Mouse (Mus musculus): Measurements from ENCODE around the gene Tmem184b. TPM values are rescaled to one million over a fixed set of nuclear protein-coding genes. Genes with fewer than 3 reads are reported as not detected.

Tmem184b gene
- polyA plus RNA-seq, 1 experiment from 2014 or later: 39.9 TPM

DNA sequence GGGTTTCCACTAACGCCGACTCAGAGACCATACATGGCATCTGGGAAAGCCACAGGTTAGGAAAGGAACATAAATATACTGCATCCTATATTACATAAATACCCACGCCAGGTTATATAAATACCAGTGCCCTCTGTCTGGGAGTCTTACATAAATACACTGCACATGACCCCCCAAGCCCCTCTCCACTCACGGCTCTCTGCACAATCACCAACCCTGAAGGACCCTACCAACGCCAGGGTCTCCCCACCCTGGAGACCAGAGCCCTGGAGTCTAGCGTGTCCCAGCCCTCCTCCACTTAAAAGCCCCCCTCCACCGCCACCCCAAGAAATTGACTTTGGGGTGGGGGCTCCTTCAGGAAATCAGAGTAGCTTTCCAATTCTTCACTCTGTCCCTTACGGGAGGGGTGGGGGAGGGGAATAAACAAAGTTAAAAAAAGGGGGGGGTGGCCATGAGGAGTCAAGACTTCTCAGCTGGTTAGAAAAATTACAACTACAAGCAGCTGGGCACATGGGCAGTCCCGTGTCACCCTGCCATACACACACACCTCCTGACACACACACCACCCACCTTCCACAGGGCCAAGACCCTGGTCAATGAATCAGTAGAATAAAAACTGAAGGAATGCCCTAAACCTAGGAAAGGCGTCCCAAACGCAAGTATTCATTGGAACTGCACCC is 37.4 kb upstream of the Tmem184b start:
- Histone ChIP-seq H3K9me3 (ENCODE audit: control insufficient read depth, low read length) (no peaks in the 10 kb centered on the region), H3K9ac (peak overlapping the region; percentile 100), H3K36me3 (replicated peaks; ENCODE audit: control insufficient read depth, insufficient read depth) (peaks cover 29% of the 10 kb centered on the region), H3K4me3 (replicated peaks; ENCODE audit: low read length) (peak overlapping the region; percentile 81), H3K4me2 (replicated peaks) (peak overlapping the region; percentile 84), H3K27ac (peak overlapping the region; percentile 98), H3K4me1 (replicated peaks; ENCODE audit: control insufficient read depth, insufficient read depth, low read length) (peaks cover 53% of the 10 kb centered on the region), H3K27me3 (ENCODE audit: control insufficient read depth, insufficient read depth, low read length) (no peaks in the 10 kb centered on the region)
- 18% methylated on average over 11 of the region's 11 CpGs for WGBS
- DNase-seq (ENCODE audit: low spot score): no peak
- ATAC-seq (ENCODE audit: low FRiP score): no peak

DNA sequence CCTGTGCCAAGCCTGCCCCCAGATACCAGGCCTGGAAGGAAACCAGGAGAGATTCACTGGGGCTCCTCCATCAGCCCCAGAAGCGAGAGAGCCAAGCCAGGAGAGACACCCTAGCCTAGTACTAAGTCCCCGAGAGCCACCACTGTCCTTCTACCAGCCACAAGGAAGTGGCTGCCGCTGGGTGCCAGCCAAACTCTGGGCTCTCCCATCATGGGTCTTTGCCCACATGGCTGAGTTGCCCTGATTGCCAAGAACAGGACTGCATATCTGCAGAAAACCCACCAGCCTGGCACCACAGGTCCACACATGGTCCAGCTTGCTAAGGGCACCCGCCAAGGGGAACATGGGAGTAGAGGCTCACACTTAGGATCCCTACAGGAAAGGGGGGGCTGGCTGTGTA is 36.9 kb upstream of the Tmem184b start:
- Histone ChIP-seq H3K4me3 (replicated peaks; ENCODE audit: low read length) (peak overlapping the region; percentile 81), H3K27ac (no peak overlapping the region), H3K4me2 (replicated peaks) (peak overlapping the region; percentile 84), H3K36me3 (replicated peaks; ENCODE audit: control insufficient read depth, insufficient read depth) (peaks cover 34% of the 10 kb centered on the region), H3K9me3 (ENCODE audit: control insufficient read depth, low read length) (no peaks in the 10 kb centered on the region), H3K4me1 (replicated peaks; ENCODE audit: control insufficient read depth, insufficient read depth, low read length) (peaks cover 59% of the 10 kb centered on the region), H3K9ac (peak overlapping the region; percentile 100), H3K27me3 (ENCODE audit: control insufficient read depth, insufficient read depth, low read length) (no peaks in the 10 kb centered on the region)
- DNase-seq (ENCODE audit: low spot score) (no peak), ATAC-seq (ENCODE audit: low FRiP score) (no peak)
- 56% methylated on average over 4 of the region's 4 CpGs for WGBS

DNA sequence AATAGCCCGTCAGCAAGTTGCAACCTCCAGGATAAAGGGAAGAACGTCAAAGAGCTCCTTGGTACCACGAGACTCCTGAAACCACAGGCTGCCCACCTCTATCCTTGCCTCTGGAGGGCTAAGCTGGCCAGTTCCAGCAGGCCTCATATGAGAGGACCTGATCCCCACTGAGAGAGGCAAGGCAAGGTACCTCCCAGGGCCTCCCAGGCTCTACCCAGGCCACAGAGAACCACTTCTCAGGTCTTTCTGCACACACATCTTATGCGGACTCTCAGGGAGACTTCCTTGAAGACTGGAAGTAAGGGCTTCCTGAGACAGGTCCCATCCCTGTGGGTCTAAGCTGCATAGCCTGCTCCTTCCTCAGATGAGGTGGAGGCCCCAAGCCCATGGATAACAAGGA is 36.0 kb upstream of the Tmem184b start:
- DNase-seq (ENCODE audit: low spot score) (no peak), ATAC-seq (ENCODE audit: low FRiP score) (no peak)
- WGBS: 83% methylated on average over 4 of the region's 4 CpGs
- peak overlapping the region; percentile 100 for H3K9ac ChIP-seq
- peaks cover 62% of the 10 kb centered on the region for H3K4me1 ChIP-seq (replicated peaks; ENCODE audit: control insufficient read depth, insufficient read depth, low read length)
- 0 out of 2 replicates have a peak overlapping the region, but pooled peaks have one; percentile 81 for H3K4me3 ChIP-seq (replicated peaks; ENCODE audit: low read length)
- peak overlapping the region; percentile 84 for H3K4me2 ChIP-seq (replicated peaks)
- no peaks in the 10 kb centered on the region for H3K9me3 ChIP-seq (ENCODE audit: control insufficient read depth, low read length)
- H3K27me3 ChIP-seq (ENCODE audit: control insufficient read depth, insufficient read depth, low read length): no peaks in the 10 kb centered on the region
- no peak overlapping the region for H3K27ac ChIP-seq
- peaks cover 43% of the 10 kb centered on the region for H3K36me3 ChIP-seq (replicated peaks; ENCODE audit: control insufficient read depth, insufficient read depth)

DNA sequence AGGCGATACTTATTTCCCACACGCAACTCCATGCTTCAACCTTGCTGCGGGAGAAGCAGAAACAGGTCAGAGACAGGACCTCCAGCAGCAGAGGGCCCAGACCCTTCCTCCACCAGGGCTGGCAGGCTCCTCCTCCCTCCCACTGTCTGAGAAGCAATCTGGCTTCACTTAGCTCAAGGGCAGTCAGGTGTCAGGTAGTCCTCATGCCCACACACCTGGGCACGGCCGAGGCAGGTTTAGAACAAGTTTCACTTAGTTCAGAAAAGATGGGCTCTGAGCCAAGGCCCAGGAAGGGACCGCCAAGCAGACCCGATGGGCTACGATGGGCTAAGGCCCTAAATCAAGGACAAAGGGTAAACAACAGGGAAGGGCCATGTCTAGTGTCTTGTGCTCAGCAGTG is 35.4 kb upstream of the Tmem184b start:
- Histone ChIP-seq H3K27ac (no peak overlapping the region), H3K4me3 (replicated peaks; ENCODE audit: low read length) (no peak overlapping the region), H3K4me2 (replicated peaks) (peak overlapping the region; percentile 84), H3K4me1 (replicated peaks; ENCODE audit: control insufficient read depth, insufficient read depth, low read length) (peaks cover 62% of the 10 kb centered on the region), H3K9ac (peak overlapping the region; percentile 100; the same call in 1 of the 2 replicates), H3K9me3 (ENCODE audit: control insufficient read depth, low read length) (no peaks in the 10 kb centered on the region), H3K36me3 (replicated peaks; ENCODE audit: control insufficient read depth, insufficient read depth) (peaks cover 48% of the 10 kb centered on the region), H3K27me3 (ENCODE audit: control insufficient read depth, insufficient read depth, low read length) (no peaks in the 10 kb centered on the region)
- 78% methylated on average over 8 of the region's 8 CpGs for WGBS
- DNase-seq (ENCODE audit: low spot score) (no peak), ATAC-seq (ENCODE audit: low FRiP score) (no peak)

DNA sequence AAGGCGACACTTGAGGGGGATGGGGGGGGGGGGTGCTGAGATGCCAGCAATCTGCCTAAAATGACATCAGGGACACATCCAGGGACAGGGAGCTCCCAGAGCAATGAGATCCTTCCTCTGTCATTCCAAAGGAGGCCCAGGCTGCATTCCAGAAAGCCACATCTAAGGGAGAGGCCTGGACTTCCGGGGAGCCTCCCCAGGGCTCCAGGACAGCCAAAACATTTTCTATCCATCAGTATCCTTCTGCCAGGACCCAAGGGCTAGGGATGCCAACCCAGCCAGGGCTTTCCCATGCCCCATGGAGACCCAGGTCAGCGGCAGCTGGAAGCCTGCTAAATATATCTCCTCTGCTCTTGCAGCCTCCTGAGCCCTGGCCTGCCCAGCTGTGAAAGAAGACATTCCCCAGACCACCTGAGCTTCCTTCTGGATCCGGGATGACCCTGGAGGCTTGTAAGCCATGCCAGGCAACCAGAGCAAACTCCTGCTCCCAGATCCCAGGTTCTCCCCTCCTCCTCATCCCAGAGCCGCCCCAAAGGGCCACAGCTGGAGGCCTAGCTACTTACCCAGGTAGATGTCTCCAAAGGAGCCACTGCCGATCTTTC is 34.9 kb upstream of the Tmem184b start:
- H3K27me3 ChIP-seq (ENCODE audit: control insufficient read depth, insufficient read depth, low read length): no peaks in the 10 kb centered on the region
- no peak overlapping the region for H3K27ac ChIP-seq
- peaks cover 53% of the 10 kb centered on the region for H3K36me3 ChIP-seq (replicated peaks; ENCODE audit: control insufficient read depth, insufficient read depth)
- ATAC-seq (ENCODE audit: low FRiP score) (no peak), DNase-seq (ENCODE audit: low spot score) (no peak)
- 0 out of 2 replicates have a peak overlapping the region, but pooled peaks have one; percentile 84 for H3K4me2 ChIP-seq (replicated peaks)
- no peaks in the 10 kb centered on the region for H3K9me3 ChIP-seq (ENCODE audit: control insufficient read depth, low read length)
- peaks cover 62% of the 10 kb centered on the region for H3K4me1 ChIP-seq (replicated peaks; ENCODE audit: control insufficient read depth, insufficient read depth, low read length)
- 83% methylated on average over 6 of the region's 6 CpGs for WGBS
- no peak overlapping the region for H3K9ac ChIP-seq
- H3K4me3 ChIP-seq (replicated peaks; ENCODE audit: low read length): no peak overlapping the region

DNA sequence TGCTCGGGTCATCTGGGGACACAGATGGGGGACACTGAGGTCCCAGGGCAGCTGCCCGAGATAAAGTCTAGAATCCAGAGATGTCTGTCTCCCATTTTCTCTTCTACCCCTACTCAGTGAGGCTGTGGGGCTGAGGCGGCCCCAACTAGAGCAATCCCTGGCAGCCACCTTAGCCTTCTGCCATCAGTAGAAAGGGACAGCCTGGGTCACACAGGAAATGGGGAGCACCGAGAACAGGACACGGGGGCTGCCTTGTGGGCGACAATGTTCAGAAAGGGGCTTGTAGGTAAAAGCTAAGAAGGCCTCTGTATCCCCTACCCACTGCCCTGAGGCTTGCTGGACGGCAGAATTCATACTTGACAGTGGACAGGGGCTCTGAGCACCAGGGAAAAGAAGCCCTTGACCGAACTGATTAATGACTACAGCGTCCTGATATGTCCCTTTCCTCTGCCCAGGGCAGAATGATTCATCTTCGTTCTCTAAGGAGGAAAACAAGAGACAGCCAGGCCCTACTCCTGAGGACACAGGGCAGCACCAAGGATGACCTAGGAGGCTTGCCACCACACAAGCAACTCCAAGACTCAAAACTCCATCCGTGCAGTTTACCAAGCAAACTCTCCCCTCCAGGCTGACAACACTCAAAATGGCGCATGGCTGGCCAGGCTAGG is 34.3 kb upstream of the Tmem184b start:
- Histone ChIP-seq H3K4me2 (replicated peaks) (no peak overlapping the region), H3K27me3 (ENCODE audit: control insufficient read depth, insufficient read depth, low read length) (no peaks in the 10 kb centered on the region), H3K27ac (no peak overlapping the region), H3K9me3 (ENCODE audit: control insufficient read depth, low read length) (no peaks in the 10 kb centered on the region), H3K36me3 (replicated peaks; ENCODE audit: control insufficient read depth, insufficient read depth) (peaks cover 58% of the 10 kb centered on the region), H3K4me3 (replicated peaks; ENCODE audit: low read length) (no peak overlapping the region), H3K4me1 (replicated peaks; ENCODE audit: control insufficient read depth, insufficient read depth, low read length) (peaks cover 57% of the 10 kb centered on the region), H3K9ac (no peak overlapping the region)
- 88% methylated on average over 12 of the region's 12 CpGs for WGBS
- no peak for DNase-seq (ENCODE audit: low spot score)
- ATAC-seq (ENCODE audit: low FRiP score): no peak

DNA sequence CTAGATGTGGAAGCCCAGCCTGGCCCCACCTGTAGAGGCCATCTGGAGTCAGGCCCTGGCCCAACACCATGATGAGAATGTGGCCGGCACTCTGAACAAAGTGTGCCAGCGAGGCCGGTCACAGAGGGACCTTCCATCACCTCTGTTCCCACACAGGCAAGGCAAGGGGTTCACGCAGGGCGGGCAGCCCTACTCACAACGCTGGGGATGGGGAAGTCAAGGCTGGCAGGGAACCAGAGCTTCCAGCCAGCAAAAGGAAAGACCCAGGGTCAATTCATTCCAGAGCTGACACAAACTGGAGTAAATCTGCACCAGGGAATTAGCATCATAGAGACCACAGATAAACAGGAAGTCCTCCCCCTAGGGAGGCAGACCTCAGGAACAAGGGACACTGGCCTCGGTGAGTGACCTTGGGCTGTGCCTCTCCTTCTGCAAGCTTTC is 33.1 kb upstream of the Tmem184b start:
- ATAC-seq (ENCODE audit: low FRiP score): no peak
- no peak overlapping the region for H3K4me3 ChIP-seq (replicated peaks; ENCODE audit: low read length)
- H3K9me3 ChIP-seq (ENCODE audit: control insufficient read depth, low read length): no peaks in the 10 kb centered on the region
- no peaks in the 10 kb centered on the region for H3K27me3 ChIP-seq (ENCODE audit: control insufficient read depth, insufficient read depth, low read length)
- no peak overlapping the region for H3K4me2 ChIP-seq (replicated peaks)
- peaks cover 70% of the 10 kb centered on the region for H3K36me3 ChIP-seq (replicated peaks; ENCODE audit: control insufficient read depth, insufficient read depth)
- 0 out of 2 replicates have a peak overlapping the region, but pooled peaks have one; percentile 33 for H3K9ac ChIP-seq
- no peak for DNase-seq (ENCODE audit: low spot score)
- no peak overlapping the region for H3K27ac ChIP-seq
- peaks cover 52% of the 10 kb centered on the region for H3K4me1 ChIP-seq (replicated peaks; ENCODE audit: control insufficient read depth, insufficient read depth, low read length)
- WGBS: 48% methylated on average over 7 of the region's 7 CpGs

DNA sequence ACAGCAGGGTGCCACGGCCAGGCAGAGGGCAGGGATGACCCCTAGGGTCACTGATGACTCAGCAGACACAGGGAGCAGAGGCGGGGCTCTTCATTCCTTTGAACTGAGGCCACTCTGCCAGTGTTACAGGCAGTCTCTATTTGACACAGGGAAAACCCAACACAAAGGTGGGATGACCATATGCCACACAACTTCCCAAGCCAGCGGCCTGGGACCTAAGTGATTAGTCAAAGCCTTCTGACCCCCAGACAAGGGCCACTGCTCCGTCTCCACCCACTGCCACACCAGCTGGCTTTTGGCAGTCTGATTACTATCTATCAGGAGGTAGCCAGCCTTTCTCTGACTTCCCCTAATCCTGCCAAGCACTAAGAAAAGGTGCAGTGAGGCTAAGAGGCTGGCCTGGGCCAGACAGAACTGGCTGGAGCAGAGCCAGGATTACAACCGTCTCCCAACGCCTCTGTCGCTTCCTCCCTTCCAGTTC is 31.9 kb upstream of the Tmem184b start:
- H3K9me3 ChIP-seq (ENCODE audit: control insufficient read depth, low read length): no peaks in the 10 kb centered on the region
- H3K27me3 ChIP-seq (ENCODE audit: control insufficient read depth, insufficient read depth, low read length): no peaks in the 10 kb centered on the region
- no peak overlapping the region for H3K4me3 ChIP-seq (replicated peaks; ENCODE audit: low read length)
- ATAC-seq (ENCODE audit: low FRiP score) (no peak), DNase-seq (ENCODE audit: low spot score) (no peak)
- peaks cover 75% of the 10 kb centered on the region for H3K36me3 ChIP-seq (replicated peaks; ENCODE audit: control insufficient read depth, insufficient read depth)
- no peak overlapping the region for H3K4me2 ChIP-seq (replicated peaks)
- H3K9ac ChIP-seq: no peak overlapping the region
- H3K27ac ChIP-seq: no peak overlapping the region
- H3K4me1 ChIP-seq (replicated peaks; ENCODE audit: control insufficient read depth, insufficient read depth, low read length): peaks cover 45% of the 10 kb centered on the region
- 24% methylated on average over 7 of the region's 7 CpGs for WGBS

DNA sequence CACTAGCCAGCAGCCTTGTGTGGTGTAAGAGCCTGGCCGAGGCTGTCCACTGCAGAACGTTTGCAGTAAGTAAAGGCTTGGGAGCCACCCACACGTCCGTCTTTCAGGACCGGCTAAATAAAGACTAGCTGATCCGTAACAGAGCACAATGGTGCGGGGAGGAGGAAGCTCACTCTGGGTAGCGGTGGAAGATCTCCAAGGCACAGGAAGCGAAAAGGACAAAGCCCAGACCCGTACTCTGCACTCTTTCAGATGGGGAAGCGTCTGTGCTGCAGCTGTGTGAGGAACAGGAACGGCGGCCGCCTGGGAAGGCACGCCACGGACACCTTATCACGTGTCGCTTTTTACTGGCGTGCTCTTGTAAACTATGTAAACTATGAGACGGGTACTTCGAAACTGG is 29.5 kb upstream of the Tmem184b start:
- H3K4me3 ChIP-seq (replicated peaks; ENCODE audit: low read length): no peak overlapping the region
- H3K27ac ChIP-seq: 0 out of 2 replicates have a peak overlapping the region, but pooled peaks have one; percentile 59
- no peak overlapping the region for H3K9ac ChIP-seq
- H3K4me2 ChIP-seq (replicated peaks): no peak overlapping the region
- ATAC-seq (ENCODE audit: low FRiP score): no peak
- 36% methylated on average over 21 of the region's 21 CpGs for WGBS
- H3K4me1 ChIP-seq (replicated peaks; ENCODE audit: control insufficient read depth, insufficient read depth, low read length): peaks cover 22% of the 10 kb centered on the region
- DNase-seq (ENCODE audit: low spot score): no peak
- H3K9me3 ChIP-seq (ENCODE audit: control insufficient read depth, low read length): no peaks in the 10 kb centered on the region
- H3K36me3 ChIP-seq (replicated peaks; ENCODE audit: control insufficient read depth, insufficient read depth): peaks cover 89% of the 10 kb centered on the region
- no peaks in the 10 kb centered on the region for H3K27me3 ChIP-seq (ENCODE audit: control insufficient read depth, insufficient read depth, low read length)
